Mouse (Mus musculus) midbrain, embryonic 11.5 days (tissue): ENCODE data around the gene Igsf9. TPM values are rescaled to one million over a fixed set of nuclear protein-coding genes. Genes with fewer than 3 reads are reported as not detected.

ENCODE experiments used
- ATAC-seq: fragments of 200-750 bp; cut with Nextera tagmentation; 2 replicates; pipeline ENCODE4 v1.8.0; 2017; ENCODE audit warnings: moderate TSS enrichment, moderate library complexity; ENCODE audit not compliant: low FRiP score
- DNase-seq: peaks from one replicate; pipeline ENCODE4 v3.0.0; 2015; ENCODE audit warnings: low spot score; ENCODE audit errors: missing footprints
- H3K27ac ChIP-seq: fragments of 300-500 bp; sonication (generic); 2 replicates; pipeline ENCODE4 v1.5.1; 2014; ENCODE audit warnings: low read depth, low read length
- H3K27me3 ChIP-seq: fragments of 300-500 bp; sonication (generic); 2 replicates; pipeline ENCODE4 v1.6.1; 2014; ENCODE audit warnings: mild to moderate bottlenecking, low read length, moderate library complexity, mixed read lengths; ENCODE audit not compliant: control insufficient read depth, insufficient read depth
- H3K36me3 ChIP-seq: fragments of 300-500 bp; sonication (generic); 2 replicates; pipeline ENCODE4 v1.6.1; 2014; ENCODE audit warnings: mild to moderate bottlenecking, low read length, moderate library complexity, mixed read lengths; ENCODE audit not compliant: control insufficient read depth, insufficient read depth
- H3K4me1 ChIP-seq: fragments of 300-500 bp; sonication (generic); 2 replicates; pipeline ENCODE4 v1.6.1; 2014; ENCODE audit warnings: low read length; ENCODE audit not compliant: control insufficient read depth, insufficient read depth
- H3K4me2 ChIP-seq: fragments of 300-500 bp; sonication (generic); 2 replicates; pipeline ENCODE4 v1.6.1; 2014; ENCODE audit warnings: mild to moderate bottlenecking, moderate library complexity
- H3K4me3 ChIP-seq: fragments of 300-500 bp; sonication (generic); 2 replicates; pipeline ENCODE4 v1.5.1; 2014; ENCODE audit warnings: low read depth, low read length
- H3K9ac ChIP-seq: fragments of 300-500 bp; sonication (generic); 2 replicates; pipeline ENCODE4 v1.6.1; 2014; ENCODE audit warnings: low read length
- H3K9me3 ChIP-seq: fragments of 300-500 bp; sonication (generic); 2 replicates; pipeline ENCODE4 v1.6.1; 2016; ENCODE audit warnings: low read length; ENCODE audit not compliant: control insufficient read depth
- WGBS: fragments of 180-500 bp; shearing (Covaris S2); extraction: QIAGEN DNeasy Blood & Tissue Kit; methylation state at CpG from one replicate; pipeline ENCODE4 v1.1.7; 2014; 5-methylcytosine and 5-hydroxymethylcytosine counted together
- polyA plus RNA-seq: library from polyadenylated mRNA; unstranded; fragments of >200 nt; fragmentation: Nextera tagmentation; extraction: Ambion mirVana; gene quantifications from 2 replicates; pipeline ENCODE4 v1.2.1, GENCODE M21; 2014

Gene Igsf9
- polyA plus RNA-seq: 48.8 and 49.7 TPM in 2 replicates

- Histone ChIP-seq H3K36me3 (peaks cover 5% of the 10 kb centered on the region; the same call in 1 of the 2 replicates), H3K27ac (peak within 1 kb of the TSS; percentile 48; the same call in 1 of the 2 replicates), H3K4me3 (peak within 1 kb of the TSS; percentile 74), H3K9me3 (no peaks in the 10 kb centered on the region), H3K9ac (peak within 1 kb of the TSS; percentile 83), H3K4me1 (peaks cover 41% of the 10 kb centered on the region), H3K4me2 (peak within 1 kb of the TSS; percentile 81), H3K27me3 (no peaks in the 10 kb centered on the region)
- DNase-seq: peak; percentile 98
- peak; percentile 92 for ATAC-seq
- WGBS: under 1% methylated on average over 38 of the region's 38 CpGs
Observed at GRCm38 (mm10) chr1:172481540-172482280, at the start of gene Igsf9. Gene Igsf9 (plus strand): TSS chr1:172481788.

GRCm38 (mm10) chr1:172431836-172432586 lies 49.6 kb upstream of the Igsf9 start:
- DNase-seq: peak; percentile 47
- WGBS: 55% methylated on average over 4 of the region's 4 CpGs

GRCm38 (mm10) chr1:172432587-172432955 lies 49.0 kb upstream of the Igsf9 start:
- no peak overlapping the region for H3K27ac ChIP-seq
- H3K4me3 ChIP-seq: no peak overlapping the region
- ATAC-seq (no peak), DNase-seq (peak; percentile 21)
- 88% methylated on average over 3 of the region's 3 CpGs for WGBS
- H3K9me3 ChIP-seq: no peaks in the 10 kb centered on the region
- no peaks in the 10 kb centered on the region for H3K36me3 ChIP-seq
- no peaks in the 10 kb centered on the region; the same call in 1 of the 2 replicates for H3K27me3 ChIP-seq
- H3K4me2 ChIP-seq: no peak overlapping the region
- no peaks in the 10 kb centered on the region for H3K4me1 ChIP-seq
- H3K9ac ChIP-seq: no peak overlapping the region

More at GRCm38 (mm10) chr1:172431836-172432586, 49.6 kb upstream of the Igsf9 start:
- Histone ChIP-seq H3K27ac (no peak overlapping the region), H3K4me2 (no peak overlapping the region), H3K9ac (no peak overlapping the region), H3K4me3 (no peak overlapping the region), H3K4me1 (no peaks in the 10 kb centered on the region), H3K27me3 (no peaks in the 10 kb centered on the region; the same call in 1 of the 2 replicates), H3K9me3 (no peaks in the 10 kb centered on the region), H3K36me3 (no peaks in the 10 kb centered on the region)
- ATAC-seq: no peak

GRCm38 (mm10) chr1:172433012-172433850 lies 48.4 kb upstream of the Igsf9 start:
- DNase-seq (peak; percentile 77), ATAC-seq (no peak)
- Histone ChIP-seq H3K4me1 (no peaks in the 10 kb centered on the region), H3K4me2 (no peak overlapping the region), H3K9ac (no peak overlapping the region), H3K4me3 (no peak overlapping the region), H3K9me3 (no peaks in the 10 kb centered on the region), H3K27ac (no peak overlapping the region), H3K27me3 (no peaks in the 10 kb centered on the region; the same call in 1 of the 2 replicates), H3K36me3 (no peaks in the 10 kb centered on the region)
- 91% methylated on average over 20 of the region's 20 CpGs for WGBS

- WGBS: 84% methylated on average over 4 of the region's 4 CpGs
- Histone ChIP-seq H3K27me3 (no peaks in the 10 kb centered on the region; the same call in 1 of the 2 replicates), H3K9me3 (no peaks in the 10 kb centered on the region), H3K4me2 (no peak overlapping the region), H3K4me1 (no peaks in the 10 kb centered on the region), H3K4me3 (no peak overlapping the region), H3K36me3 (no peaks in the 10 kb centered on the region), H3K27ac (no peak overlapping the region), H3K9ac (no peak overlapping the region)
- ATAC-seq: no peak
- DNase-seq: peak; percentile 21
Observed at GRCm38 (mm10) chr1:172433851-172434165, 47.8 kb upstream of the Igsf9 start.

- no peak overlapping the region for H3K27ac ChIP-seq
- H3K4me3 ChIP-seq: no peak overlapping the region
- 58% methylated on average over 6 of the region's 6 CpGs for WGBS
- no peak for ATAC-seq
- H3K27me3 ChIP-seq: no peaks in the 10 kb centered on the region
- no peak overlapping the region for H3K9ac ChIP-seq
- no peaks in the 10 kb centered on the region for H3K9me3 ChIP-seq
- peak; percentile 33 for DNase-seq
- H3K4me2 ChIP-seq: no peak overlapping the region
- H3K4me1 ChIP-seq: no peaks in the 10 kb centered on the region
- H3K36me3 ChIP-seq: no peaks in the 10 kb centered on the region
Observed at GRCm38 (mm10) chr1:172436785-172437184, 44.8 kb upstream of the Igsf9 start.

- peak; percentile 14 for DNase-seq
- no peaks in the 10 kb centered on the region for H3K9me3 ChIP-seq
- no peak overlapping the region for H3K4me3 ChIP-seq
- WGBS: 75% methylated on average over 2 of the region's 2 CpGs
- H3K9ac ChIP-seq: no peak overlapping the region
- no peaks in the 10 kb centered on the region for H3K4me1 ChIP-seq
- no peak for ATAC-seq
- H3K4me2 ChIP-seq: no peak overlapping the region
- no peak overlapping the region for H3K27ac ChIP-seq
- H3K36me3 ChIP-seq: no peaks in the 10 kb centered on the region
- H3K27me3 ChIP-seq: no peaks in the 10 kb centered on the region
Observed at GRCm38 (mm10) chr1:172438621-172439020, 43.0 kb upstream of the Igsf9 start.

GRCm38 (mm10) chr1:172440521-172440920 lies 41.1 kb upstream of the Igsf9 start:
- Histone ChIP-seq H3K4me1 (no peaks in the 10 kb centered on the region), H3K4me2 (no peak overlapping the region), H3K9me3 (no peaks in the 10 kb centered on the region), H3K27me3 (no peaks in the 10 kb centered on the region), H3K27ac (no peak overlapping the region), H3K9ac (no peak overlapping the region), H3K36me3 (no peaks in the 10 kb centered on the region), H3K4me3 (no peak overlapping the region)
- no peak for DNase-seq
- WGBS: 86% methylated on average over 3 of the region's 3 CpGs
- ATAC-seq: no peak
